Comparison of ENCODE assay signal across 21 mouse cellular contexts in the genomic region with DNA sequence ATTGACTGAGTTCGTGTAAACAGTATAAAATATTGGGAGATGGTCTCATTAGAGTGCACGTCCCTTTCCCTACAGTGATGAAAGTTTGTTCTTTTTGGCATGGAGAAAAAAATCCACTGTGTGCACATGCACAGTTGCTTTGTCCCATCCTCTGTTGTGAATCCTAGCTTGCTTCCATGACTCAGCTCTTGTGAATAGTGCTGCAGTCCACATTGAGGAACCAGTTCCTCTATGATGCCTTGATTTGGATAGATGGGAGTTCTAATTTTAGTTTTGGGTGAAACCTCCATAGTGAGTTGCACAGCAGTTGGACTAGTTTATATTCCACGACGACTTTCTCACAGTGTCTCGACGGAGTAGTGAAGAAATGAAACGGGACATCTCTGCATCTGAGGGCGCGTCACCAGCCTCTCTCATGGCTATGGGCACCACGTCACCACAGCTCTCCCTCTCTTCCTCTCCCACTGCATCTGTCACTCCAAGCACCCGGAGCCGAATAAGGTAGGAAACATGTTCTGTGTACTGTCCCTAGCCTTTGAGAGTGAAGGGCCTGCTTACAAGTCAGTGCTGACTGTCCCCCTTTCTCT.
"Had no signal": no experiment of that assay in that cellular context is flagged by ENCODE, and none has a peak within 500 bp of the region (broad histone marks: within the 10 kb centered on the region; RNA-seq: fewer than 3 reads in every experiment).

No protein-coding gene starts in this region.

- H3K9ac ChIP-seq: limb, embryonic 13.5 days; liver, embryonic 12.5 days; liver, embryonic 15.5 days; lung, embryonic 15.5 days; midbrain, embryonic 13.5 days had no signal

- H3K4me3 ChIP-seq: layer of hippocampus, adult 2 months; limb, embryonic 10.5 days; limb, embryonic 13.5 days; liver, embryonic 12.5 days; liver, embryonic 15.5 days; lung, embryonic 15.5 days; midbrain, embryonic 10.5 days; midbrain, embryonic 13.5 days had no signal

- DNase-seq: kidney, adult 18-20 months; kidney, adult 9 months; kidney, postnatal 14 days; layer of hippocampus, adult 9-11 months; liver; lung, adult 18-20 months; lung, postnatal 10 days; lung, postnatal 36 days; right cerebral cortex, postnatal 14 days; right cerebral cortex, postnatal 4 days; thymus, postnatal 25 days had no signal

- H3K27ac ChIP-seq: layer of hippocampus, adult 2 months; limb, embryonic 10.5 days; limb, embryonic 13.5 days; liver, embryonic 12.5 days; liver, embryonic 15.5 days; lung, embryonic 15.5 days; midbrain, embryonic 10.5 days; midbrain, embryonic 13.5 days; stomach, postnatal 0 days had no signal

- H3K4me2 ChIP-seq: limb, embryonic 13.5 days; liver, embryonic 12.5 days; liver, embryonic 15.5 days; lung, embryonic 15.5 days; midbrain, embryonic 13.5 days had no signal

- H3K27me3 ChIP-seq: limb, embryonic 13.5 days; liver, embryonic 12.5 days; liver, embryonic 15.5 days; lung, embryonic 15.5 days; midbrain, embryonic 13.5 days had no signal

- ATAC-seq: liver, embryonic 12.5 days; midbrain, embryonic 13.5 days; midbrain, embryonic 16.5 days had no signal

- H3K9me3 ChIP-seq: limb, embryonic 10.5 days; limb, embryonic 13.5 days; liver, embryonic 12.5 days; liver, embryonic 15.5 days; lung, embryonic 15.5 days; midbrain, embryonic 10.5 days; midbrain, embryonic 13.5 days had no signal

- H3K4me1 ChIP-seq: limb, embryonic 10.5 days; limb, embryonic 13.5 days; liver, embryonic 15.5 days; lung, embryonic 15.5 days; midbrain, embryonic 10.5 days; midbrain, embryonic 13.5 days had no signal
